In genomic region chr1:86598516-86598915, GRCm38 (mm10) we compare ENCODE assay signal across 9 mouse cellular contexts. TPM values are rescaled to one million over a fixed set of nuclear protein-coding genes. Genes with fewer than 3 reads are reported as not detected.
DNase-seq lines count a peak whose midpoint lies in the region; ATAC-seq and TF ChIP-seq lines count a peak whose summit lies in the region.
"Had no signal": no experiment of that assay in that cellular context is flagged by ENCODE, and none has a peak within 500 bp of the region (broad histone marks: within the 10 kb centered on the region; RNA-seq: fewer than 3 reads in every experiment).

No protein-coding gene starts in this region.

- no peak for TF ChIP-seq EP300 in MEL (IDR thresholded peaks at IDR 0.05; ENCODE audit: low read depth in 1 of 2, low read length in 2 of 2)

- no peak for TF ChIP-seq POLR2A in MEL (IDR thresholded peaks at IDR 0.05; ENCODE audit: control insufficient read depth in 1 of 2, insufficient read depth in 1 of 2, low read depth in 1 of 2, low read length in 2 of 2, poor library complexity in 1 of 2)

- no peak overlapping the region for H3K27ac ChIP-seq in MEL (ENCODE audit: control insufficient read depth, low read depth, low read length)
- H3K27ac ChIP-seq: liver, embryonic 13.5 days had no signal

- H3K4me1 ChIP-seq in MEL (ENCODE audit: control insufficient read depth in 1 of 2, insufficient read depth in 2 of 2, low read length in 2 of 2): no peaks in the 10 kb centered on the region
- H3K4me1 ChIP-seq: liver, embryonic 13.5 days had no signal

- TF ChIP-seq CTCF in MEL (IDR thresholded peaks at IDR 0.05 in 2 of 3, conservative IDR thresholded peaks at IDR 0.05 in 1 of 3; ENCODE audit: control insufficient read depth in 1 of 3, insufficient read depth in 1 of 3, low read depth in 2 of 3, low read length in 3 of 3, poor library complexity in 1 of 3, severe bottlenecking in 1 of 3): peak; percentile 39 to 75 (median 73)

- no peaks in the 10 kb centered on the region for H3K27me3 ChIP-seq in MEL (ENCODE audit: control insufficient read depth in 1 of 2, insufficient read depth in 2 of 2, low read length in 2 of 2)
- H3K27me3 ChIP-seq: liver, embryonic 13.5 days had no signal

- no peak overlapping the region for H3K9ac ChIP-seq in MEL (ENCODE audit: control insufficient read depth, low read depth, low read length, poor library complexity, severe bottlenecking)
- H3K9ac ChIP-seq: liver, embryonic 13.5 days had no signal

- H3K36me3 ChIP-seq in MEL (ENCODE audit: control insufficient read depth in 1 of 2, insufficient read depth in 2 of 2, low read length in 2 of 2): peaks cover 0 to 20% of the 10 kb centered on the region in 2 experiments; a peak in 2 of 4 replicates

- H3K4me3 ChIP-seq in MEL (ENCODE audit: control insufficient read depth in 1 of 2, insufficient read depth in 1 of 2, low read depth in 2 of 2, low read length in 2 of 2): no peak overlapping the region
- H3K4me3 ChIP-seq: liver, embryonic 13.5 days had no signal

- peak; percentile 22 to 53; a peak in 2 of 4 replicates for ATAC-seq in hematopoietic stem cell, adult 5-6 weeks (replicated peaks in 1 of 2; ENCODE audit: insufficient read depth in 1 of 2, low FRiP score in 2 of 2, low TSS enrichment in 1 of 2, low read depth in 1 of 2, poor library complexity in 2 of 2, severe bottlenecking in 2 of 2)
- no peak for ATAC-seq in monocyte, adult 5-6 weeks (replicated peaks; ENCODE audit: insufficient number of reproducible peaks, low FRiP score, low TSS enrichment, poor library complexity, severe bottlenecking)

- peak; percentile 9 to 27 for DNase-seq in kidney, postnatal 4 days
- DNase-seq in kidney, adult 8-10 months: no peak
- peak; percentile 28 for DNase-seq in CD4-positive helper T cell, adult 2 months (ENCODE audit: low read depth, low spot score)
- peak; percentile 68 for DNase-seq in MEL (ENCODE audit: low read depth, low spot score)
- no peak for DNase-seq in layer of hippocampus, adult 9-10 months (ENCODE audit: low spot score)
- DNase-seq in urinary bladder, postnatal 14 days (ENCODE audit: low spot score): no peak
- DNase-seq: liver, embryonic 13.5 days had no signal

- H3K9me3 ChIP-seq in MEL (replicated peaks; ENCODE audit: insufficient read depth, low read length): no peaks in the 10 kb centered on the region
- H3K9me3 ChIP-seq: liver, embryonic 13.5 days had no signal

- H3K79me2 ChIP-seq in MEL (ENCODE audit: control insufficient read depth, insufficient read depth, low read length, poor library complexity): no peaks in the 10 kb centered on the region

- peak; percentile 25 for TF ChIP-seq RAD21 in MEL (IDR thresholded peaks at IDR 0.05; ENCODE audit: low read depth, low read length)

TF ChIP-seq in MEL, 35 proteins besides CTCF, POLR2A, EP300 and RAD21:
- TF ChIP-seq SMC3 (IDR thresholded peaks at IDR 0.05; ENCODE audit: low read depth, low read length) (peak; percentile 47; the same call in 1 of the 2 replicates), GATA1 (IDR thresholded peaks at IDR 0.05; ENCODE audit: low read depth, low read length) (no peak)

RNA-seq across cellular contexts. Expression of gene Cops7b, which starts 15.8 kb away (rescaled TPM):
- total RNA-seq in MEL (2012; rRNA removed): 34.3 and 36.0 TPM in 2 replicates
- 10 to 100 TPM in 1 of 2 experiments, not detected in 1; 64.8 TPM for polyA plus RNA-seq in MEL (2012; ENCODE audit: insufficient read depth in 1 of 2, insufficient read length in 2 of 2, low read depth in 1 of 2, low replicate concordance in 2 of 2, missing spikeins in 1 of 2)
- 10.0 and 15.0 TPM in 2 replicates for total RNA-seq in hematopoietic stem cell, adult 5-6 weeks (2017)
- 5.7 to 10.7 TPM (median 8.9 TPM) in 3 replicates for total RNA-seq in monocyte, adult 5-6 weeks (2017)

RNA-seq across cellular contexts. Expression of gene Pde6d, which starts 16.1 kb away (rescaled TPM):
- total RNA-seq in MEL (2012; rRNA removed): 13.4 and 13.8 TPM in 2 replicates
- 10 to 100 TPM in 1 of 2 experiments, not detected in 1; 79.9 TPM for polyA plus RNA-seq in MEL (2012; ENCODE audit: insufficient read depth in 1 of 2, insufficient read length in 2 of 2, low read depth in 1 of 2, low replicate concordance in 2 of 2, missing spikeins in 1 of 2)
- 11.5 and 11.8 TPM in 2 replicates for total RNA-seq in hematopoietic stem cell, adult 5-6 weeks (2017)
- total RNA-seq in monocyte, adult 5-6 weeks (2017): 3.1 to 7.8 TPM (median 4.1 TPM) in 3 replicates

Comparison
In these comparisons a context has a peak if more than half of its experiments do, and no peak if none do; other contexts are left out.
1. DNase-seq: peak in kidney, postnatal 4 days (2 of 2), CD4-positive helper T cell, adult 2 months (single experiment) and MEL (single experiment); none in kidney, adult 8-10 months (0 of 2), layer of hippocampus, adult 9-10 months (single experiment) and urinary bladder, postnatal 14 days (single experiment).